Mouse (Mus musculus) embryonic facial prominence, embryonic 10.5 days (tissue): Measurements from ENCODE around the gene Ccdc22. TPM values are rescaled to one million over a fixed set of nuclear protein-coding genes. Genes with fewer than 3 reads are reported as not detected.

Experiments used
- DNase-seq: peaks from one replicate; pipeline ENCODE4 v3.0.0-alpha.2; 2017; ENCODE audit warnings: low spot score
- H3K27ac ChIP-seq: fragments of 300-500 bp; sonication (generic); replicated peaks from 2 replicates; pipeline ENCODE4 v1.5.1; 2016; ENCODE audit warnings: mild to moderate bottlenecking
- H3K27me3 ChIP-seq: fragments of 300-500 bp; sonication (generic); replicated peaks from 2 replicates; pipeline ENCODE4 v1.6.1; 2016; ENCODE audit warnings: low read depth, mild to moderate bottlenecking; ENCODE audit not compliant: poor library complexity, severe bottlenecking
- H3K36me3 ChIP-seq: fragments of 300-500 bp; sonication (generic); replicated peaks from 2 replicates; pipeline ENCODE4 v1.6.1; 2016; ENCODE audit warnings: mild to moderate bottlenecking, moderate library complexity
- H3K4me1 ChIP-seq: fragments of 300-500 bp; sonication (generic); 2 replicates; pipeline ENCODE4 v1.6.1; 2016
- H3K4me3 ChIP-seq: fragments of 300-500 bp; sonication (generic); 2 replicates; pipeline ENCODE4 v1.5.1; 2016; ENCODE audit warnings: mild to moderate bottlenecking, moderate library complexity
- H3K9me3 ChIP-seq: fragments of 300-500 bp; sonication (generic); 2 replicates; pipeline ENCODE4 v1.6.1; 2016; ENCODE audit warnings: mild to moderate bottlenecking
- WGBS: fragments of 180-500 bp; shearing (Covaris S2); methylation state at CpG from one replicate; pipeline ENCODE4 v1.1.7; 2016; 5-methylcytosine and 5-hydroxymethylcytosine counted together
- polyA plus RNA-seq: library from polyadenylated mRNA; unstranded; fragments of >200 nt; fragmentation: Nextera tagmentation; extraction: Ambion mirVana; gene quantifications from 2 replicates; pipeline ENCODE4 v1.2.1, GENCODE M21; 2016

Gene Ccdc22
- polyA plus RNA-seq, 1 experiment from 2014 or later: 36.0 TPM

GRCm38 (mm10) chrX:7606783-7607182 is 1.5 kb upstream of the Ccdc22 start, which contains the start of gene Cacna1f:
Gene Cacna1f, plus strand, starts transcription at chrX:7607083.
- 70% methylated on average over 6 of the region's 6 CpGs for WGBS
- peaks cover 3% of the 10 kb centered on the region; the same call in 1 of the 2 replicates for H3K4me1 ChIP-seq
- H3K4me3 ChIP-seq: no peak within 1 kb of the TSS
- H3K27me3 ChIP-seq: peaks cover 29% of the 10 kb centered on the region
- H3K27ac ChIP-seq: no peak within 1 kb of the TSS
- H3K9me3 ChIP-seq: no peaks in the 10 kb centered on the region
- DNase-seq: no peak
- H3K36me3 ChIP-seq: 0 out of 2 replicates have a peak, but pooled peaks cover 3% of the 10 kb centered on the region

GRCm38 (mm10) chrX:7605575-7605941 is 241 bp upstream of the Ccdc22 start:
- Histone ChIP-seq H3K9me3 (no peaks in the 10 kb centered on the region), H3K4me1 (peaks cover 3% of the 10 kb centered on the region; the same call in 1 of the 2 replicates), H3K4me3 (no peak overlapping the region), H3K27me3 (peaks cover 17% of the 10 kb centered on the region), H3K27ac (no peak overlapping the region), H3K36me3 (0 out of 2 replicates have a peak, but pooled peaks cover 3% of the 10 kb centered on the region)
- DNase-seq: no peak
- WGBS: 49% methylated on average over 8 of the region's 8 CpGs

DNA sequence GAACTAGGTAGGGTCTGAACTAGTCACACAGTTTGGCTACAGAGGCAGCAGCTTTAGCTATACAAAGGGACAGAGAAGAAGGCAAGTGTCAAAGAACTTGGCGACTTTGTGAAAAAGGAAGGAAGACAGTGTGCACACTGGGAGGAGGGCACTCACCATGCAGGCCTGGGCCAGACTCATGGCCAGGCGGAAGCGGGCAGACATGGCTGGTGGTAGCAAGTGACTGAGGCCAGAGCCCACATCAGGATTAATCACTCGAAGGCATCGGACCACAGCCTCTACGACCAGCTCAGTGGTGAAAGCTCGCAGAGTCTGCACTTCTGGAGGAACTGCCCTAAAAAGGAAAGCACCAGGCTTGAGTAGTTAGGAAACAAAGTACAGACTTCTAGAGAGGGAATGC is 1.3 kb downstream of the Ccdc22 start:
- 90% methylated on average over 7 of the region's 7 CpGs for WGBS
- Histone ChIP-seq H3K27ac (no peak overlapping the region), H3K36me3 (peaks cover 18% of the 10 kb centered on the region), H3K27me3 (peaks cover 5% of the 10 kb centered on the region; the same call in 1 of the 2 replicates), H3K4me1 (peaks cover 3% of the 10 kb centered on the region; the same call in 1 of the 2 replicates), H3K9me3 (no peaks in the 10 kb centered on the region), H3K4me3 (peak overlapping the region; percentile 58; the same call in 1 of the 2 replicates)
- DNase-seq: no peak

DNA sequence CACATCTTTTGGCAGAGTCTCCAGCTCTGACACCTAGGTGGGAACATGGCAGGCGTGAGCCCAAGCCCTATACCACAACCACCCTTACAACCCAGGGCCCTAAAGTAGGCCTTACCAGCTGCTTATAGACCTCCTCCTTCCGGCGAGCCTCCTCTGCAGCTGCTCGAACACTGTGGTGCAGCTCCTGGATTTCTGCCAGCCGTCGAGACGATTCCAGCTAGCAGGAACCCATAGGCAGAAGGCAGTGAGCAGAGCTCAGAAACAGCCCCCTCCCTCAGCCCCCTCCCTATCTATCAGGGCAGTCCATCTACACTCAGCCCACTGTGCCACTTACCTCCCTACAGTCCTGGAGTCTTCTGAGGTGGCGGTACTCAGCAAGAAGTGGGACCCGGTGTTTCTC is 9.9 kb downstream of the Ccdc22 start:
- DNase-seq: no peak
- no peaks in the 10 kb centered on the region for H3K9me3 ChIP-seq
- peaks cover 92% of the 10 kb centered on the region for H3K36me3 ChIP-seq
- no peak overlapping the region for H3K27ac ChIP-seq
- WGBS: 92% methylated on average over 9 of the region's 9 CpGs
- no peaks in the 10 kb centered on the region for H3K27me3 ChIP-seq
- no peak overlapping the region for H3K4me3 ChIP-seq
- no peaks in the 10 kb centered on the region for H3K4me1 ChIP-seq

GRCm38 (mm10) chrX:7586356-7586755 is 19.0 kb downstream of the Ccdc22 start:
- H3K27ac ChIP-seq: no peak overlapping the region
- no peak for DNase-seq
- no peaks in the 10 kb centered on the region for H3K9me3 ChIP-seq
- 90% methylated on average over 4 of the region's 5 CpGs for WGBS
- H3K4me3 ChIP-seq: no peak overlapping the region
- no peaks in the 10 kb centered on the region for H3K4me1 ChIP-seq
- H3K36me3 ChIP-seq: peaks cover 21% of the 10 kb centered on the region
- H3K27me3 ChIP-seq: no peaks in the 10 kb centered on the region

DNA sequence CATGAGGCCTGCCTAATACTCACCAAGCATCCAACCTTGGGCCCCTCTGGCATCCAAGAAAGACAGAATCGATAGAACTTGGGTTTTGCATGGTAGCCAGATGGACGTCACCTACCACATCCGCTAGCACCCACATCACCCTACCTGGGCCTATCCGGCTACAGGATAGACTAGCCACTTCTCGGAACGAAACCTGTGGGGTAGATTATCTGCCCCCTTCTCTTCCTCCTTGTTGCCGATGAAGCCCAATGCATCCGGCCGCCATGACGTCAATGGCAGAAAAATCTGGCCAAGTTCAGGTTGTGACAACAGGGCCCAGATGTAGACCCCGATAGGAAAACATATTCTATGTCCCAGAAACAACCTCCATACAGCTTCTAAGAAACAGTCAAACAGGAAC is 21.4 kb downstream of the Ccdc22 start:
- Histone ChIP-seq H3K27ac (no peak overlapping the region), H3K4me3 (no peak overlapping the region), H3K27me3 (no peaks in the 10 kb centered on the region), H3K36me3 (peaks cover 5% of the 10 kb centered on the region), H3K9me3 (no peaks in the 10 kb centered on the region), H3K4me1 (no peaks in the 10 kb centered on the region)
- DNase-seq: no peak
- 92% methylated on average over 11 of the region's 11 CpGs for WGBS

- 89% methylated on average over 2 of the region's 2 CpGs for WGBS
- Histone ChIP-seq H3K27ac (no peak overlapping the region), H3K4me3 (no peak overlapping the region), H3K36me3 (no peaks in the 10 kb centered on the region), H3K27me3 (no peaks in the 10 kb centered on the region), H3K4me1 (no peaks in the 10 kb centered on the region), H3K9me3 (no peaks in the 10 kb centered on the region)
- DNase-seq: no peak
Observed at GRCm38 (mm10) chrX:7581151-7581550, 24.2 kb downstream of the Ccdc22 start.

DNA sequence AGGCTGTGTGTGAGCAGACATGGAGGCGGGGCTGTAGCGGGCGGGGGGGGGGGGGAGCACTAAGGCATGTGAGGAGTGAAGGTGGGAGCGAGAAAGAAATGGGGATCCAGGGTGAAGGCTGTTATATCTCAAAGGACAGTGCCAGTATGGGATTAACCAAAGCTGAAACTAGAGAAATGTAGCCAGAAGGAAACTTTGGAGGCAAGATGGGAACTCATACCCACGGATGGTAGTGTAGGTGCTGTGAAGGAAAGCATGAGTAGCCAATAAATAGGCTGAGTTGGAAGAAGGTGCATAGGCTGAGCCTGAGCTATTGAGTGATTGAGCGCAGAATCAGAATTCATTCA is 30.5 kb downstream of the Ccdc22 start:
- Histone ChIP-seq H3K4me1 (peaks cover 19% of the 10 kb centered on the region), H3K36me3 (no peaks in the 10 kb centered on the region), H3K4me3 (peak overlapping the region; percentile 68), H3K27ac (peak overlapping the region; percentile 95; the same call in 1 of the 2 replicates), H3K9me3 (peaks cover 13% of the 10 kb centered on the region; the same call in 1 of the 2 replicates), H3K27me3 (no peaks in the 10 kb centered on the region)
- DNase-seq: no peak
- 29% methylated on average over 5 of the region's 6 CpGs for WGBS

DNA sequence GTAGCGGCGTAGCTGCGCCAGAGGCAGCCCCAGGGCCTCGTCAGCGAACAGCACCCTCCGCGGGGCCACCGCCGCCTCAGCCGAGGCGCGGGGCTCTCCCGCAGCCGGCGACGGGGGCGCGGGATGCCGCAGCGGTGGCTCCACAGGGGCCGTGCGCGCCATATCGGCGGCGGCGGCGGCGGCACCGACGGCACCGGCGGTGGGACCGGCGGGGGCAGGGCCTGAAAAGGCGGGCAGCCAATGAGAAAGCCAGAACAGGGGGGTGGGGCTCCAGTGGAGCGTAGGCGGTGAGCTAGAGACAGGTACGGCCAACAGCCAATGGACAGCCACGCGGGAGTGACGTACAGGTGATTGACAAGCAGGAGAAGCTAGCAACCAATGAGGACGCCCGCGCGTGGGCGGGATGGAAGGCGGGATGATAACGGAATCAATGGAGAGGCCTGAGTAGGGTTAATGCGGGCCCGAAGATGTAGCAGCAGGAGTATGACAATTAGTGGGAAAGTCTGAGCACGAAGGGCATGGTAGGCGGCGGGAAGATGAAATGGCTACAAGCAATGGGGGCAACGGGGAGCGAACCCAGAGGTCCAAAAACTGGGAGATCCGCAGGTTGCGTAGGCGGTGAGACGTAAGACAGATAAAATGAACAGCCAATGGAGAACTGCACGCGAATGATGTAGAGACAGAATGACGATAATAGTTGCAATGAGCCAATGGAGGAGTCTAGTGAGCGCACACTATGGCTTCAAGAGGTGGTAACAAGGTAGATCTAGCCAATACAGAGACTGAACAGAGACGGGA is 31.0 kb downstream of the Ccdc22 start, which contains the start of gene Ppp1r3f:
Gene Ppp1r3f, minus strand, starts transcription at position 197 of the 798 bp plus-strand sequence.
- Histone ChIP-seq H3K36me3 (no peaks in the 10 kb centered on the region), H3K4me1 (peaks cover 19% of the 10 kb centered on the region), H3K27ac (peak within 1 kb of the TSS; percentile 95), H3K4me3 (peak within 1 kb of the TSS; percentile 68), H3K9me3 (peaks cover 13% of the 10 kb centered on the region; the same call in 1 of the 2 replicates), H3K27me3 (no peaks in the 10 kb centered on the region)
- peak; percentile 93 for DNase-seq
- 29% methylated on average over 65 of the region's 65 CpGs for WGBS

DNA sequence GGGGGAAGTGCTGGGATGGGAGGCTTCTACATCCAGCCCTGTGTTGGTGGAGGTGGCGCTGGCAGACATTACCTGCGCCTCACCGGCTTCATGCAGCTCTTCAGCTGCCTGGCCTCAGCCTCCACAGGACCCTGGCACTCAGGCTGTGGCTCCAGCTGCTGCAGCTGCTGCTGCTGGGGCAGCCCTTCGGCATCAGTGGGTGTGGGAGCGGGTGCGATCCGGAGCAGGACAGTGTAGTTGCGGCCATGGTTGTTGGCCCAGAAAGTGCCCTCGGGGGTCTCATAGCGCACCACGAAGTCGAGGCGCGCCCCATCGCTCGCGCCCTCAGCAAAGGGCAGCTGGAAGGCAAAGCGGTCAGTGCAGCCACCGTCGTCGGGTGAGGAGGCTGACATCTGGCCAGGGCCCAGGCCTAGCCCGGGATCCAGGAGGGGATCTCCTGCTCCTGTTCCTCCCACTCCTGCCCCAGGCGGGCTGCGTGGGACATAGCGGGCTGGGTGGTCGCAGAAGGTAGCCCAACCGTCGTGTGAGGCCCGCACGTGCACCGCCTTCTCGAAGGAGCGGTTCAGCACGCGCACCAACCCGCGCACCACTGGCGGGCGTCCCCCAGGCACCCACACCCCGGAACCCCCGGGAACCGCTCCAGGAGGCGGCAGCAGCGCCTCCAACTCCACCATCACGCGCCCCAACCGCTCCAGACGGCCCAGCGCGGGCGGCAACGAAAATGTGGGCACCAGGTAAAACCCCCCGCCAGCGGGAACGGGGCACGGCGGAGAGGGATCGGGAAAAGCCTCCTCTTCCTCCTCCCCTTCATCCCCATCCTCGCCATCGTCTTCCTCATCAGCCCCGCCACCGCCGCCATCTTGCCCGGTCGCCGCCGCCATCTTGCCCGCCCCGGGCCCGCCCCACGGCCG is 31.9 kb downstream of the Ccdc22 start, which contains the start of gene Foxp3:
Gene Foxp3, plus strand, starts transcription at position 469 of the 911 bp plus-strand sequence.
- 33% methylated on average over 72 of the region's 72 CpGs for WGBS
- H3K27me3 ChIP-seq: no peaks in the 10 kb centered on the region
- peak; percentile 27 for DNase-seq

DNA sequence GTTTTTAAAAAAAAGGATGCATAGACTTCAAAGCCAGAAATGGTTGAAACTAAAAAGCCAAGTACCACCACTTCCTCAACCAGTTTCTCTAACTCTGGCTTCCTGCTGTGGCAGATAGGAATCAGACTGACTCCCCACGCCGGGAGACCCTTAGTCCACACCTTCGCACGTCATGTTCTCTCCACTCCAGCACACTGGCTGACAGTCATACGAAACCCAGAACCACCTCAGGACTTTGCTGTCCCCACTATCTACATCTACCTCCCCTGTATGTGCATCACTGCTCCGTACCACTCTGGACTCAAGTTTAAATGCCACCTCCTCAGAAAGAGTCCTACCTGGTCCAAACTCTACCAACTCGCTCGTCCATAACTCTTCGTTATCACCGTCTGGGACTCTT is 32.9 kb downstream of the Ccdc22 start:
- H3K36me3 ChIP-seq: no peaks in the 10 kb centered on the region
- H3K9me3 ChIP-seq: peaks cover 13% of the 10 kb centered on the region; the same call in 1 of the 2 replicates
- peaks cover 19% of the 10 kb centered on the region for H3K4me1 ChIP-seq
- WGBS: 90% methylated on average over 10 of the region's 10 CpGs
- H3K27ac ChIP-seq: no peak overlapping the region
- DNase-seq: no peak
- H3K27me3 ChIP-seq: no peaks in the 10 kb centered on the region
- peak overlapping the region; percentile 68; the same call in 1 of the 2 replicates for H3K4me3 ChIP-seq

More for the DNA sequence above, 31.9 kb downstream of the Ccdc22 start, which contains the start of gene Foxp3:
- no peaks in the 10 kb centered on the region for H3K36me3 ChIP-seq
- H3K27ac ChIP-seq: peak within 1 kb of the TSS; percentile 95
- peaks cover 19% of the 10 kb centered on the region for H3K4me1 ChIP-seq
- H3K9me3 ChIP-seq: peaks cover 13% of the 10 kb centered on the region; the same call in 1 of the 2 replicates
- peak within 1 kb of the TSS; percentile 68 for H3K4me3 ChIP-seq

DNA sequence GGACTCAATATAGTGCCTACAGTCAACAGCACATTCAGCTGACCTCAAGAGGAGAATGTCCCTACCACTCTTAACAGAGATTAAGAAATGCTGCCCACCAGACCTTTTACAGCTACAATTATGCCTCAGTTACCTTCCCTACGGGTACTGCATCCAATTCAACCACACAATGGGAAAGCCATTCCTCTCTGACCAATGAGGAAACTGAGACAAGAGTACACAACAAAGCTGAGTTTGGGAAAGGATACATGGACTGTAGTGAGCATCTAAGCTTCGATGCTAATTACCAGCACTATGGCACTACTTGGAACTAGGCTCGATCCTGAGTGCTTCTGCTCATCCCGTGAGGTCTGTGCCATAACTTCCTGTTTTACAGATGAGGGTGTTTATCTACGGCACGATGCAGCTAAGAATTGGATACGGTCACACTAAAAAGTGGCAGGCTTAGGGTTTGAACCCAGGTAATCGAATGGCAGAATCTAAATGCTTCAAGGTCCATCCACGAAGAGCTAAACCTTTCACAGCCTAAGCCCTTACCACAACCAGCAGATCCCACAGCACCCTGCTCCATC is 33.7 kb downstream of the Ccdc22 start:
- WGBS: 94% methylated on average over 9 of the region's 9 CpGs
- Histone ChIP-seq H3K4me3 (no peak overlapping the region), H3K27ac (no peak overlapping the region)

More for the DNA sequence above, 33.7 kb downstream of the Ccdc22 start:
- H3K27me3 ChIP-seq: no peaks in the 10 kb centered on the region
- no peak for DNase-seq
- H3K36me3 ChIP-seq: no peaks in the 10 kb centered on the region
- H3K4me1 ChIP-seq: peaks cover 19% of the 10 kb centered on the region
- peaks cover 13% of the 10 kb centered on the region; the same call in 1 of the 2 replicates for H3K9me3 ChIP-seq
